Mouse (Mus musculus) olfactory bulb, adult 2 months (tissue): ENCODE measurements around the gene Lingo2.

Source experiments
- CTCF ChIP-seq: fragments of 200-500 bp; IDR thresholded peaks from 2 replicates; pipeline ENCODE4 v1.5.1; 2012; ENCODE audit warnings: low read depth, mild to moderate bottlenecking, low read length, moderate library complexity; ENCODE audit not compliant: insufficient read depth
- POLR2A ChIP-seq: fragments of 200-500 bp; IDR thresholded peaks from 2 replicates; pipeline ENCODE4 v1.6.1; 2012; ENCODE audit warnings: mild to moderate bottlenecking, low read depth, low read length, moderate library complexity; ENCODE audit not compliant: insufficient read depth

DNA sequence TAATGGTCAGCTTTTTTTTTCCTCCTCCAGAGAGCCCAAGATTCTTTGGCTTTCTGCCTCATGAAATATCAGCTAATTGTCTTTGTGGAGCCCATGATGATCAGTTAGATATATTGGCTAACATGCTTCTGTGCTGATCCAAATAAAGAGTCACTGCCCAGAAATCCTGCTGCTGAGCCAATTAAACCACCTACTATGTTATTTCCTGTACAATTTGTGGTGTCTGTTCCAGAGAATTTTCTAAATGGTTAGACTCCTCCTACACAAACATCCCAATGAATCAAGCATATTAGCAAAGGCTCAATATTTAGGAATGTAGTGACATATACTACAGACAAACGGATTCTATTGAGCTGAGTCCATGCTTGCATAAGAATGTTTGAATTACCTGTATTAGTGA, 619.8 kb downstream of the Lingo2 start:
- TF ChIP-seq POLR2A (no peak), CTCF (no peak)
